ENCODE assay signal across 1 mouse cellular context in the genomic region with DNA sequence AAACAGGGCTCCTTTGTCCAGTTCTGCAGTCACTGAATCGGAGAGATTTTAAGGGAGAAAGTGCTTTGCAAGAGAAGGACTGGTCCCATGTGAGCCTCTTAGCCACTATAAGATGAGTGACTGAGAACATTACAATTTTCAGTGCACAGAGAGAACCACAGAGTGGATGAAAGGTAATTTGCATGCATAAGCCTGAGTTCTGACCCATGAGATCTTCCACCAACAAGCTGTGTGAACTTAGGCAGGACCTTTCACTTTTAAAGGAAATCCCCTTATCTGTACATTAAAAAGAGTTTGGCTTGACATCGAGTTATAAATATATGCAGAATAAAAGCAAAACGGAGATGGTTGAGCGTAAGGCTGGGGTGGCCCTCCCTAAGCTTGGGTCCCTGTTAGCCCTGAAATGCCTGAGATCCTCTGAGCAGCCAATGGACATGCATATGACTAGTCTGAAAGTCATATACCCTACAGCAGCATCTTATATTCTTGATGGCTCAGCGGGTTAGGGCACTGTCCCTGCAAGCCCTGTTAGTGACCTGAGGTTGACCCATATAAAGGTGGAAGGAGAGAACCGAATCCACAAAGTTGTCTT.
A peak's percentile ranks its signal among the peaks of the same experiment; 100 is the strongest.
TF ChIP-seq lines count a peak whose summit lies in the region.

No protein-coding gene starts in this region.

TF ChIP-seq in CH12.LX, 34 proteins besides CTCF, POLR2A, EP300 and RAD21:
- TF ChIP-seq ZNF384 (IDR thresholded peaks at IDR 0.05; ENCODE audit: low read depth, low read length) (peak; percentile 3; the same call in 1 of the 2 replicates), MAFK (IDR thresholded peaks at IDR 0.05; ENCODE audit: insufficient replicate concordance, low read length) (no peak; the same call in 1 of the 2 replicates), CHD1 (IDR thresholded peaks at IDR 0.05; ENCODE audit: low read depth, low read length) (no peak), SIN3A (IDR thresholded peaks at IDR 0.05; ENCODE audit: low read length) (peak; percentile 67; the same call in 1 of the 2 replicates), TBP (conservative IDR thresholded peaks at IDR 0.05; ENCODE audit: low read depth, low read length) (no peak), POLR2AphosphoS2 (IDR thresholded peaks at IDR 0.05; ENCODE audit: low read depth, low read length) (no peak), SMC3 (IDR thresholded peaks at IDR 0.05; ENCODE audit: low read depth, low read length) (no peak), JUN (IDR thresholded peaks at IDR 0.05; ENCODE audit: insufficient read depth, low read depth, low read length) (no peak), ETS1 (conservative IDR thresholded peaks at IDR 0.05; ENCODE audit: low read depth, low read length) (peak; percentile 73; the same call in 1 of the 2 replicates), USF2 (conservative IDR thresholded peaks at IDR 0.05; ENCODE audit: low read depth, low read length) (no peak), KAT2A (IDR thresholded peaks at IDR 0.05; ENCODE audit: insufficient replicate concordance, low read length) (no peak), ZMIZ1 (IDR thresholded peaks at IDR 0.05; ENCODE audit: low read depth, low read length) (no peak), IRF4 (IDR thresholded peaks at IDR 0.05; ENCODE audit: low read depth, low read length) (peak; percentile 53; the same call in 1 of the 2 replicates), NELFE (IDR thresholded peaks at IDR 0.05; ENCODE audit: low read depth, low read length) (no peak), JUND (conservative IDR thresholded peaks at IDR 0.05; ENCODE audit: low read depth, low read length) (no peak), MAZ (IDR thresholded peaks at IDR 0.05; ENCODE audit: low read depth, low read length) (no peak), ZC3H11A (IDR thresholded peaks at IDR 0.05; ENCODE audit: low read depth, low read length) (no peak), MYC (IDR thresholded peaks at IDR 0.05; ENCODE audit: low read depth, low read length) (no peak), ZKSCAN1 (IDR thresholded peaks at IDR 0.05; ENCODE audit: borderline replicate concordance, low read depth, low read length) (no peak), CHD2 (IDR thresholded peaks at IDR 0.05; ENCODE audit: low read length) (no peak), BHLHE40 (IDR thresholded peaks at IDR 0.05; ENCODE audit: low read depth, low read length) (peak; percentile 46), GABPA (IDR thresholded peaks at IDR 0.05; ENCODE audit: insufficient replicate concordance, low read depth, low read length) (no peak), ELF1 (IDR thresholded peaks at IDR 0.05; ENCODE audit: low read depth, low read length) (no peak), PAX5 (IDR thresholded peaks at IDR 0.05; ENCODE audit: low read length) (no peak), USF1 (IDR thresholded peaks at IDR 0.05; ENCODE audit: low read depth, low read length) (no peak), NRF1 (IDR thresholded peaks at IDR 0.05; ENCODE audit: low read depth, low read length) (no peak), UBTF (IDR thresholded peaks at IDR 0.05; ENCODE audit: low read depth, low read length) (no peak), MAX (IDR thresholded peaks at IDR 0.05; ENCODE audit: low read length) (no peak), MEF2A (IDR thresholded peaks at IDR 0.05; ENCODE audit: borderline replicate concordance, low read depth, low read length) (no peak; the same call in 1 of the 2 replicates), TCF12 (IDR thresholded peaks at IDR 0.05; ENCODE audit: low read depth, low read length) (no peak), RCOR1 (conservative IDR thresholded peaks at IDR 0.05; ENCODE audit: low read depth, low read length) (no peak), E2F4 (IDR thresholded peaks at IDR 0.05; ENCODE audit: insufficient replicate concordance, low read depth, low read length) (no peak), MXI1 (IDR thresholded peaks at IDR 0.05; ENCODE audit: low read depth, low read length) (no peak), HCFC1 (IDR thresholded peaks at IDR 0.05; ENCODE audit: low read depth, low read length) (no peak)
